Mouse (Mus musculus) intestine, embryonic 16.5 days (tissue): ENCODE results near the gene Pde4d. TPM values are rescaled to one million over a fixed set of nuclear protein-coding genes. Genes with fewer than 3 reads are reported as not detected.
A peak's percentile ranks its signal among the peaks of the same experiment; 100 is the strongest.

Experiments used
- ATAC-seq: fragments of 200-750 bp; cut with Nextera tagmentation; 2 replicates; pipeline ENCODE4 v1.8.0; 2017; ENCODE audit warnings: moderate TSS enrichment, moderate library complexity
- H3K27ac ChIP-seq: fragments of 300-500 bp; sonication (generic); 2 replicates; pipeline ENCODE4 v1.5.1; 2014; ENCODE audit warnings: mild to moderate bottlenecking, low read length
- H3K27me3 ChIP-seq: fragments of 300-500 bp; sonication (generic); replicated peaks from 2 replicates; pipeline ENCODE4 v1.6.1; 2014; ENCODE audit warnings: low read length, control low read depth, mixed read lengths; ENCODE audit not compliant: control insufficient read depth, insufficient read depth
- H3K36me3 ChIP-seq: fragments of 300-500 bp; sonication (generic); 2 replicates; pipeline ENCODE4 v1.6.1; 2014; ENCODE audit warnings: low read length, control low read depth; ENCODE audit not compliant: control insufficient read depth, insufficient read depth
- H3K4me1 ChIP-seq: fragments of 300-500 bp; sonication (generic); 2 replicates; pipeline ENCODE4 v1.6.1; 2014; ENCODE audit warnings: low read length, control low read depth, mixed read lengths; ENCODE audit not compliant: control insufficient read depth, insufficient read depth
- H3K4me2 ChIP-seq: fragments of 300-500 bp; sonication (generic); 2 replicates; pipeline ENCODE4 v1.6.1; 2014; ENCODE audit warnings: low read depth, low read length, control low read depth
- H3K4me3 ChIP-seq: fragments of 300-500 bp; sonication (generic); 2 replicates; pipeline ENCODE4 v1.5.1; 2014; ENCODE audit warnings: mild to moderate bottlenecking, low read length
- H3K9ac ChIP-seq: fragments of 300-500 bp; sonication (generic); 2 replicates; pipeline ENCODE4 v1.6.1; 2014; ENCODE audit warnings: low read depth, low read length
- H3K9me3 ChIP-seq: fragments of 300-500 bp; sonication (generic); 2 replicates; pipeline ENCODE4 v1.6.1; 2016; ENCODE audit warnings: low read length, control low read depth; ENCODE audit not compliant: control insufficient read depth
- WGBS: fragments of 180-500 bp; shearing (Covaris S2); extraction: QIAGEN DNeasy Blood & Tissue Kit; methylation state at CpG from one replicate; pipeline ENCODE4 v1.1.7; 2014; 5-methylcytosine and 5-hydroxymethylcytosine counted together
- polyA plus RNA-seq: library from polyadenylated mRNA; unstranded; fragments of >200 nt; fragmentation: Nextera tagmentation; extraction: Ambion mirVana; gene quantifications from 2 replicates; pipeline ENCODE4 v1.2.1, GENCODE M21; 2015

Pde4d gene
- polyA plus RNA-seq, 1 experiment from 2014 or later = 25.3 TPM

GRCm38 (mm10) chr13:109560261-109560660, 1110.5 kb downstream of the Pde4d start:
- WGBS = 86% methylated on average over 4 of the region's 4 CpGs

GRCm38 (mm10) chr13:109568638-109569468, 1119.1 kb downstream of the Pde4d start:
- no peak overlapping the region for H3K27ac ChIP-seq
- WGBS = 88% methylated on average over 20 of the region's 20 CpGs
- ATAC-seq = no peak
- H3K4me2 ChIP-seq = no peak overlapping the region
- no peak overlapping the region for H3K9ac ChIP-seq
- no peaks in the 10 kb centered on the region for H3K27me3 ChIP-seq
- no peaks in the 10 kb centered on the region for H3K4me1 ChIP-seq
- H3K4me3 ChIP-seq = no peak overlapping the region
- H3K36me3 ChIP-seq = no peaks in the 10 kb centered on the region
- H3K9me3 ChIP-seq = no peaks in the 10 kb centered on the region

More at GRCm38 (mm10) chr13:109560261-109560660, 1110.5 kb downstream of the Pde4d start:
- Histone ChIP-seq H3K36me3 (no peaks in the 10 kb centered on the region), H3K9ac (no peak overlapping the region), H3K4me1 (no peaks in the 10 kb centered on the region), H3K9me3 (no peaks in the 10 kb centered on the region), H3K4me2 (no peak overlapping the region), H3K27me3 (no peaks in the 10 kb centered on the region), H3K27ac (no peak overlapping the region), H3K4me3 (no peak overlapping the region)
- ATAC-seq = no peak

- no peak overlapping the region for H3K4me3 ChIP-seq
- no peaks in the 10 kb centered on the region for H3K27me3 ChIP-seq
- no peak for ATAC-seq
- no peak overlapping the region for H3K27ac ChIP-seq
- no peaks in the 10 kb centered on the region for H3K9me3 ChIP-seq
- H3K4me1 ChIP-seq = no peaks in the 10 kb centered on the region
- WGBS = 77% methylated on average over 5 of the region's 5 CpGs
- no peak overlapping the region for H3K4me2 ChIP-seq
- no peak overlapping the region for H3K9ac ChIP-seq
- no peaks in the 10 kb centered on the region for H3K36me3 ChIP-seq
These were observed 1119.7 kb downstream of the Pde4d start for GRCm38 (mm10) chr13:109569491-109569890.

- WGBS = 54% methylated on average over 1 of the region's 1 CpGs
- H3K27ac ChIP-seq = no peak overlapping the region
These were observed 1127.0 kb downstream of the Pde4d start for GRCm38 (mm10) chr13:109576725-109577124.

GRCm38 (mm10) chr13:109577454-109577853, 1127.7 kb downstream of the Pde4d start:
- Histone ChIP-seq H3K27ac (peak overlapping the region; percentile 45; the same call in 1 of the 2 replicates), H3K27me3 (no peaks in the 10 kb centered on the region), H3K9ac (no peak overlapping the region), H3K4me3 (no peak overlapping the region), H3K4me2 (no peak overlapping the region), H3K36me3 (no peaks in the 10 kb centered on the region), H3K9me3 (no peaks in the 10 kb centered on the region), H3K4me1 (0 out of 2 replicates have a peak, but pooled peaks cover 6% of the 10 kb centered on the region)
- no peak for ATAC-seq
- 48% methylated on average over 5 of the region's 5 CpGs for WGBS

More at GRCm38 (mm10) chr13:109576725-109577124, 1127.0 kb downstream of the Pde4d start:
- Histone ChIP-seq H3K4me2 (no peak overlapping the region), H3K36me3 (no peaks in the 10 kb centered on the region), H3K4me3 (no peak overlapping the region), H3K4me1 (0 out of 2 replicates have a peak, but pooled peaks cover 6% of the 10 kb centered on the region), H3K9ac (no peak overlapping the region), H3K27me3 (no peaks in the 10 kb centered on the region), H3K9me3 (no peaks in the 10 kb centered on the region)
- ATAC-seq = no peak

GRCm38 (mm10) chr13:109577901-109578300, 1128.2 kb downstream of the Pde4d start:
- 0 out of 2 replicates have a peak, but pooled peaks cover 6% of the 10 kb centered on the region for H3K4me1 ChIP-seq
- H3K27me3 ChIP-seq = no peaks in the 10 kb centered on the region
- no peak overlapping the region for H3K4me2 ChIP-seq
- ATAC-seq = no peak
- peak overlapping the region; percentile 45; the same call in 1 of the 2 replicates for H3K27ac ChIP-seq
- H3K36me3 ChIP-seq = no peaks in the 10 kb centered on the region
- WGBS = 56% methylated on average over 4 of the region's 4 CpGs
- H3K4me3 ChIP-seq = no peak overlapping the region
- no peaks in the 10 kb centered on the region for H3K9me3 ChIP-seq
- H3K9ac ChIP-seq = no peak overlapping the region

GRCm38 (mm10) chr13:109581284-109582070, 1131.7 kb downstream of the Pde4d start:
- Histone ChIP-seq H3K4me3 (no peak overlapping the region), H3K4me1 (0 out of 2 replicates have a peak, but pooled peaks cover 6% of the 10 kb centered on the region), H3K4me2 (no peak overlapping the region), H3K9me3 (no peaks in the 10 kb centered on the region), H3K36me3 (no peaks in the 10 kb centered on the region), H3K9ac (no peak overlapping the region), H3K27me3 (no peaks in the 10 kb centered on the region), H3K27ac (no peak overlapping the region)
- 75% methylated on average over 16 of the region's 16 CpGs for WGBS
- ATAC-seq = no peak

- H3K36me3 ChIP-seq = no peaks in the 10 kb centered on the region
- H3K4me2 ChIP-seq = no peak overlapping the region
- no peak overlapping the region for H3K4me3 ChIP-seq
- 78% methylated on average over 4 of the region's 4 CpGs for WGBS
- H3K27me3 ChIP-seq = no peaks in the 10 kb centered on the region
- no peaks in the 10 kb centered on the region for H3K4me1 ChIP-seq
- no peak for ATAC-seq
- H3K9ac ChIP-seq = no peak overlapping the region
- no peak overlapping the region for H3K27ac ChIP-seq
- no peaks in the 10 kb centered on the region for H3K9me3 ChIP-seq
These were observed 1140.3 kb downstream of the Pde4d start for GRCm38 (mm10) chr13:109590048-109590447.

GRCm38 (mm10) chr13:109592192-109592797, 1142.5 kb downstream of the Pde4d start:
- no peaks in the 10 kb centered on the region for H3K36me3 ChIP-seq
- no peak for ATAC-seq
- no peaks in the 10 kb centered on the region for H3K9me3 ChIP-seq
- no peaks in the 10 kb centered on the region for H3K27me3 ChIP-seq
- H3K4me3 ChIP-seq = no peak overlapping the region
- H3K27ac ChIP-seq = no peak overlapping the region
- H3K4me2 ChIP-seq = no peak overlapping the region
- no peak overlapping the region for H3K9ac ChIP-seq
- no peaks in the 10 kb centered on the region for H3K4me1 ChIP-seq
- WGBS = 85% methylated on average over 8 of the region's 8 CpGs
